Mouse (Mus musculus) activated CD4-positive, CD25-positive, alpha-beta regulatory T cell, adult 4 months (primary cell): ENCODE data around the gene Napepld. TPM values are rescaled to one million over a fixed set of nuclear protein-coding genes. Genes with fewer than 3 reads are reported as not detected.
"Not testable (repeated sequence)": the region's sequence is repeated elsewhere in the genome, so short reads cannot be mapped to it uniquely, and the experiment has no call there.

Source experiments
- ATAC-seq: one replicate; pipeline ENCODE4 v1.8.0; 2017
- polyA plus RNA-seq, 2 experiments: library from polyadenylated mRNA; unstranded; fragments of 100-300 nt; shearing (Covaris generic); gene quantifications; one replicate each; pipeline ENCODE4 v1.2.1; 2017

Gene Napepld
- polyA plus RNA-seq: 1 to 10 TPM; 2.4 to 4.3 TPM

DNA sequence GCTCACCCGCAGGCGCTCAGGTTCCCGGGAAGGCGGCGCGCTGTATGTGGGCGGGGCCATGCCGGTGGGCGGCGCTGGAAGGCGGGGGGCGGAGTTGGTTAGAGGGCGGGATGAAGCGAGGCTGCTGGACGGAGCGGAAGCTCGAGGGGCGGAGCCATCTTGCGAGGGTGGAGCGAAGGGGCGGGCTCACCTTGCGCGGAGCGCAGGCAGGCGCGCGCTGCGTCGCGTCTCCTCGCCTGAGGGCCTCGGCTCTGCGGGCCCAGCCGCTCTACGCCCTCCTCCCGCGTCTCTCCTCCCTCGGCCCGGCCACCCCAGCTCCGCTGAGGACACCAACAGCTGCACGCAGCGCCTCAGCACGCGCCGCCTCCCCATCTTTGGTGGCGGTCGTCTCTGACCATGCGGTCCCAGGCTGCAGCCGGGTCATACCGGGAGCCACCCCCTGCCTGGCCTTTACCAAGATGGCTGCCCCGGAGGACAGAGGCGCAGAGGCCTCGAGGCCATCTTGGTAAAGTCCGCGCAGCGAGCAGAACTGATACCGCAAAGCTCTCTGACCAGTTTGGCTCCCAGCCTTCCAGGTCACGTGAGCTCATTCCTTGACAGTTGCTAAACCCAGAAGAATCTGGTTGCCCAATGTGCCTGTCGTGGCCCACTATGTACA, at the start of gene Napepld:
Napepld (minus strand) TSS at position 46 of the 658 bp plus-strand sequence.
- ATAC-seq: peak; percentile 96

DNA sequence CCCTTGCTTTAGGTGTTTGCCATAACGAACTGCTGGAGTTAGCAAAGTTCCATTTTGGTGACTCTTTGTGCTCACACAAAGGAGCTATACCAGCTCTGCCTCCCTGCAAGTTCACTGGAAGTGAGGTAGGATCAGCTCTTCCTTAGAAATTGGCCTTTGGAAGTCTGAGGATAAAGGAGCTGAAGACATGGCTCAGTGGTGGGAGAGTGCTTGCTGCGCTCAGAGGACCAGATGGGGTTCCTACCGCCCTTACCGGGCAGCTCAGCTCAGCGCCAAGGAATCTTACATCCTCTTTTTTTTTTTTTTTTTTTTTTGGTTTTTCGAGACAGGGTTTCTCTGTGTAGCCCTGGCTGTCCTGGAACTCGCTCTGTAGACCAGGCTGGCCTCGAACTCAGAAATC, 44.8 kb upstream of the Napepld start:
- ATAC-seq: no peak

DNA sequence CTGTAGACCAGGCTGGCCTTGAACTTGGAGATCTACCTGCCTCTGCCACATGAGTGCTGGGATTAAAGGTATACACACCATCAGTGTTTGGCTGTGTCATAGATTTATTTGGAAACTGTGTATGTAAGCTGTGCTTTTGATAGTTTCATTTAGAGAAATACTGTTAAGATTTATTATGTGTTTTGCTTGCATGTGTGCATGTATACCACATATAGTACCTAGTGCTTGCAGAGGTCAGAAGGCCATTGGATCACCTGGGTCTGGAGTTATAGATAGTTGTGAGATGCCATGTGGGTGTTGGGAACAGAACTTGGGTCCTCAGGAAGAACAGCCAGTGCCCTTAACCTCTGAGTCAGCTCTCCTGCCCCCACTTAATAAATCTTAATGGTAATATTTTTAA, 43.5 kb upstream of the Napepld start:
- ATAC-seq: no peak

DNA sequence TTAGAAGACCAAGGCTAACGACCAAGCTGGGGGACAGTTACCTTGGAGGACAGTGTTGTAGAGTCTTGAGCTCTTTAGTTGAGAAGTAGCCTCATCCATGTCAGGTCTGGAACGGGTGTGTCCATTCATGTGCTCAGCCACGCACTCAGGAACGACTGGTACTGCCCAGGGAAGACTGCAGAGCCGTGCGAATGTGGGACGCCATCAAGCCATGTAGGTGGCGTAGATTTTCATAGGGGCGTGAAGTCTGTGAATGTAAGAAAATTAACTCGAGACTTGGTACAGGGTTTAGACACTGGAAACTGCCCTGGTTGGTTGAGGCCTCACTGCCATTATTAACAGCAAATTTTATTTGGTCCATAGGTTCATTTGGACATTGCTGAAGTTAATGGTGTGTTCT, 42.4 kb upstream of the Napepld start:
- ATAC-seq: no peak

DNA sequence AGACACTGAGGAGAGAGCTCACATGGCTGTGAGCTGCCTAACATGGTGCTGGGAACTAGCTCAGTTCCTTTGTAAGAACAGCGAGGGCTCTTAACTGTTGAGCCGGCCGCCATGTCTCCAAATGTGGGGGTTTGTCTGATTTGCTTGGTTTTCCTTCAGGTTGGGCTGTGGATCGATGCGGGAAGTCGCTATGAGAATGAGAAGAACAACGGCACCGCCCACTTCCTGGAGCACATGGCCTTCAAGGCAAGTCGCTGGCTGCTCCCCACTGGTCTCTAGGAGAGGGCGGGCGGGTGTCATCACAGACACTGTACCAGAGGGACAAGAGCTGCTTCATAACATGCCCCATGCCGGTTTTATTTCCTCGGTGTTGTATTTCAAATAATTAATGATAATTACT, 38.7 kb upstream of the Napepld start:
- no peak for ATAC-seq

DNA sequence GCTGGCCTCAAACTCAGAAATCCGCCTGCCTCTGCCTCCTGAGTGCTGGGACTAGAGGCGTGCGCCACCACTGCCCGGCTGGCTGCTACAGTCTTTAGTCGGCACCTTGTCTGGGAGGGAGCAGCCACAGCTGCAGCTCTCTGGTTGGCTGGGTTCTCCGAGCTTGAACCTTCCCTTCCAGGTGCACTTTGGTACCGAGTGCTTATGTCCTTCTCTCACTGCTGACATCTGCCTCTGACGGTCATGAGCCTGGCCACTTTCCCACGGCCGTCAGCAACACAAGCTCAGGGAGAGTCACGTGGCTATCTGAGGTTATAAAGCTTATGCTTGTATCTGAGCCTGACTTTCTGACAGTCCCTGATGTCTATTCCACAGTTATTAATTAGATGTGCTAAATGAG, 37.9 kb upstream of the Napepld start:
- ATAC-seq: no peak

DNA sequence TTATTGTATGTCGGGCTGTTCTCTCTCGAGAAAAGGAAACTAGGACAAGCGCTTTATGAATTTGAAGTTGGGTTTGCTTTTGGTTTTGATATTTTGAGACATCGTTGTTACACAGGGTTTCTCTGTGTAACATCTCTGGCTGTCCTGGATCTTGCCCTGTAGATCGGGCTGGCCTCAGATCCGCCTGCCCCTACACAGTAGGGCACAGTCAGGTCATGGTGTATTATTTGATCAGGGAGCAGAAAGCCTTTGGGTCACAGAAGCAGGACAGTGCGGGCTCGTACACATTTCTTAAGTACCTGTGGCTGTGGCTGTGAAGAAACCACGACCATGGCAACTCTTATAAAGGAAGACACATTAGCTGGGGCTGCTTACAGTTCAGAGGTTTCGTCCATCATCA, 36.4 kb upstream of the Napepld start:
- no peak for ATAC-seq

DNA sequence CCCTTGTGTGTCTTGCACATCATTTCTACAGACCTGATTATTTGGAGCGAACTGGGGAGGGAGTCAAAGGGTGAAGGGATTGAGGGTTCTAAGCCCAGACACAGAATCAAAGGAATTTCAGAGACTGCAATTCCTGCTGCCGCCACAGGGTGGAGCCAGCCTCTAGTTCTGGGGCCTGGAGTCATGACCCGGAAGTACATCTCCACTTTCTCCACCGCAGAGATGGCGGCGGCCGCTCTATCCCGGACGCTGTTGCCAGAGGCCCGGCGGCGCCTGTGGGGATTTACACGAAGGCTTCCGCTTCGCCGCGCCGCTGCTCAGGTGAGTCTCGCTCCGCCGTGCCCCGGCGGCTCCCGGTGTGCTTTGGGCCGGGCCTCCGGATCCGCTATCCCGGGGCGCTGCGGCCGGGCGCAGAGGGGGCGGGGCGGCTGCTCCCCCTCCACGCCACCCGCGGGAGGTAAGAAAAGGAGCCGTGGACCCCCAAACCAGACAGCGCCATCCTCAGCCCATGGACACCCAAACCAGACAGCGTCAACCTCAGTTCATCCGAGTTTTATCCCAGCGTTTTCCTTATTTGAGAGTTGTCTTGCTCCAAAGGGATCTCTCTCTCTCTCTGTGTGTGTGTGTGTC, 35.9 kb upstream of the Napepld start, which contains the start of gene Pmpcb:
Pmpcb (plus strand) TSS at position 186 of the 630 bp plus-strand sequence.
- ATAC-seq: peak; percentile 88

DNA sequence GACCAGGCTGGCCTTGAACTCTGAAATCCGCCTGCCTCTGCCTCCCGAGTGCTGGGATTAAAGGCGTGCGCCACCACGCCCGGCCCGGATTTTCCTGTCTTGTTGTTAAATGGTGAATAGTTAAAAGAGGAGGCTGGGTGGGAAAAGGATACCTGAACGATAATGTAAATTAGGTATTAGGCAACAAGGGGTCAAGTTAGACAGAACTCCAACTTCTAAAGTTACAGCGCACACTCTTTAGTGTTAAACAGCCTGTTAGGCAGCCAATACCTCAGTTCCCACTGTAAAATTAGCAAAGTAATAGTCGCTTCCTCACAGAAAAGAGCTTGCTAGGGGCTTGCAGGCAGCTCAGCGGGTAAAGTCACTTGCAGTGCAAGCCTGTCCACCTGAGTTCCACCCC, 34.9 kb upstream of the Napepld start:
- no peak for ATAC-seq

DNA sequence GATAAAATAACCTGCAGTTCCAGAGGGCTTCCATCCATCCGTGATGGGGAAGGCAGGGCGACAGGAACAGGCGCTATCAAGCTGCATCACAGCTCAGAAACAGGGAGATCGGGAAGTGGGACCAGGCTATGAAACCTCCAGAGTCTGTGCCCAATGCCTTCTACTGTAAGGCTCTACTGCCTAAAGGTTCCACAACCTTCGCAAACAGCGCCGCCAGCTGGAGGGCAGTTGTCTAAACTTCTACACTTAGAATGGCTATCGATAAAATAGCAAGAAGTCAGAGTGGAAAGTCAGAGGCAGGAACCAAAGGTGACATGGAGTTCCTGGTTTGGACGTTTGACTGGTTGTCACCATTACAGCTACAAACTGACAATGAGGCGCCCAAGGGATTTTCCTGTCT, 34.4 kb upstream of the Napepld start:
- ATAC-seq: peak; percentile 51

DNA sequence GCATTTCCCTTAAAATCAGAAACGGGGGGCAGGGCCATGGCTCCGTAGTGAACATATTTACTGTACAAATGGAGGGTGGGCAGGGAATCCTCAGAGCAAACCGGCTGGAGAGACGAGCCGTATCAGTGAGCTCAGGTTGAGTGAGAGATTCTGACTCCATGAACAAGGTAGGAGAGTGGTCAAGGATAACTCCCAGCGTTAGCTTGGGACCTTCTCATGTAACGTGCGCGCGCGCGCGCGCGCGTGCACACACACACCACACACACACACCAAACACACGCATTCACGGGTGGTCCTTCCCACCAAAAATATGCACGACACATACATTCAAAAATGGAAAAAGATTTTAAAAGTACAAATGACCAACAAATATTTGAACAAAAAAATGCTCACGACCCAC, 33.9 kb upstream of the Napepld start:
- ATAC-seq: no peak

DNA sequence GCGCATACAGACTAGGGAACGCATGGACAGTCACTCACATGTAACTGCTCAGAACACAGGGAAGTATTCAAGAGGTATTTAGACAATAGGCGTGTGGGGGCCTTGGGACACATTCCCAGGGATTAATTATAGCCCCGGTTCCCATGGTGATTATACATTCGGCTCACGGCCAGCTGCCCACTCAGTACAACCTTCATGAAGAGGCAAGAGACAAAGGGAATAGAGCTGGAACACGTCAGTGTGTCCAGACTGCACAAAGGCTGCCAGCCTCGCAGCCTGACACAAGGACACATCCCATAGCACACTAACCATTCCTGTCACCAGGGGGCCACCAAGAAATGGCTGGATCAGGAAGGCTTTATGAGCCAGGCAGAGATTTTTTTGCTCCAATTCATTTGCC, 31.7 kb upstream of the Napepld start:
- no peak for ATAC-seq

DNA sequence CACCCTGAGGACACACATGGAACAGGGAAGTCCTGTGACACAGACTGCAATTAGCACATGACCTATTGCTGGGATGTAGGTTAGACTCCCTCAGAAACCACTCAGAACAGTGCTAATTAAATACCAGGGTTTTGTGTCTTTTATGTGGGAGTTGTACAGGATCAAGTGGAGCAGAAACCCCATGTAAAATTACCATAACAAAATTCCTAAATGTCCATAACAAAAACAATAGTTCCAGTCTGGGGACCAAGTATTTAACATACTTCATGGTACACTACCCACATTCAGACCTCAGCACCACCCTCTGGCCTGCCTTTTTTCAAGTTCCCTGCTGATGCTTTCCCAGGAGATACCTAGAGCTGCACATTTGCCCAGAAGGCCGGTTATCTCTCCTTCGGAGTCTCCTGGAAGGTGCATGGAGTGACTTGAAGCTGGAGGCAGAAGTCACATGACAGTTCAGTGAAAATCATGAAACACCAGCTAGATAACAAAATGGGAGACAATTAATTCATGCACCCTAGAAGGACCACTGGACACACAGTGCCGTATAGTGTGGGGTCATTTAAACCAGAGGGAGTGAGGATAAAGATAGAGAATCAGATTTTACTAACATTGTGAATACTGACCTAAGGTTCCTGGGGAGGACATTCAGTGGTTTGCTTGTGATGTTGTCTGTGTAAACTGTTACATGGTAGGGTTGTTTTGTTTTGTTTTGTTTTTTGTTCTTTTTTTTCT, 31.1 kb upstream of the Napepld start:
- no peak for ATAC-seq

DNA sequence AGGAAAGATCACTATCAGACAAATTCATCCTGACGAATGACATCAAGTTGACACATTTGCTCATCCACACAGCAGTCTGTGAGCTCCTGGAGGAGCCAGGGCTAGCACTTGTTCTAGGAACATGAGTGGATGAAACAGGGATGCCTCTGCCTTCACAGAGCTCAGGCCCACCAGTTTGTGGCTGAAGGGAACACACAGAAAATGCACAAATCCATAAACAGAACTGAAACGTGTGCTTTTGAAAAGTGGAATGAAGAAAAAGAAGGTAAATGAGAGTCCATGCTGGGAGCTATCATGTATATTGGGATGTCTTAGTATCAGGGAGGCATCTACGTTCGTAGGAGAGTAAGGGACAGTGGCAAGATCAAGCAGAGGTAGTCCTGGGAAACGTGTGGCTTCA, 27.9 kb upstream of the Napepld start:
- no peak for ATAC-seq

DNA sequence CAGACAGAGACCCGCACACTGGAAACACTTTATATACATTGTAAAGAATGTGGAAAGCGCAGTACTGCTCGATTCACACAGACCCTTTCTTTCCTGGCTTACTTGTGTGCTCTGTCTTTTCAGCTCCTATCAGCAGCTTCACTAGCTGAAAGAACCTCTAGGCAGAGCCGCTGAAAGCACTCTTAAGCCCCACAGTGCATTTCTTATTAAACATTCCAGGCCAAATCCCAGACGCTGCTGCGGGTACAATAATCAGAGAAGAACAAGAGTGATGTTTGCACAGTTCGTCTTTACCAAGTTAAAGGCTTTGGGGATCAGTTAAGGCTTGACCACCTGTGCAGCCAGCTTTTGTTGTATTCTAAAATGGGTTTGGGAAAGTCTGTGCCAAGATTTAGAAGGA, 23.7 kb upstream of the Napepld start:
- no peak for ATAC-seq

DNA sequence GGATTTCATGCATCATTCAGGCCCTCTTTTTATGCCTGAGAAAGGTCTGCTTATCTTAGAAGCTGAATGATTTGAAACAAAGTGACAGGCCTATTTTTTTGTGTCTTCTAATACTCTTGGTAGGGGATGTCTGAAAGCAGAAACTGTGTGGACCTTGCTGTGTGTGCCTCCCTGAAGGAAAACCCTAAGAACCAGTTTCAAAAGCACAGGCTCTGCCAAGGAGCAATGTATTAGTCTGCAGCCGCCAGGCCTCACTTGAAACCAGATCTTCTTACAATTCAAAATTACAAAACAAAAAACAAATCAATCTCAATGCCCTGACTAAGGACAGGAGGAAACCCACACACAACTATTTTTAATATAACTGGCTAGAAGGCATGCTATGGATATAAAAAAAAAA, 23.2 kb upstream of the Napepld start:
- no peak for ATAC-seq

DNA sequence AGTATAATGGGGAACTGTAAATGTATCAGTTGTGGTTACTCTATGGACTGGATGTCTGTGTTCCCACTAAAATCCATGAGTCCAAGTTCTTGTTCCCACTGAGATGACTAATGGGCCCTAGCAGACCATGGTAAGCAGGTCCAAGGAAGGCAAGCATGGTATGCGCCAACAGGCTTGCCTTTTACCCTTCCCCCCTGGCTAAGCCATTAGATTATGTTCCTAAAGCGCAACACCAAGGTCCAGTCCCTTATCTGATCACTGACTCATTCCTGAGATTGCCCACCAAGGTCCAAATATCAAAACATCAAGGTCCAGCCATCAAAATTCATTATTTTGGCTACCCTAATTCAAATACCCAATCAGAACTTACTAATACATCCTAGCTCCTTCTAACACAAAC, 18.0 kb upstream of the Napepld start:
- ATAC-seq: no peak

DNA sequence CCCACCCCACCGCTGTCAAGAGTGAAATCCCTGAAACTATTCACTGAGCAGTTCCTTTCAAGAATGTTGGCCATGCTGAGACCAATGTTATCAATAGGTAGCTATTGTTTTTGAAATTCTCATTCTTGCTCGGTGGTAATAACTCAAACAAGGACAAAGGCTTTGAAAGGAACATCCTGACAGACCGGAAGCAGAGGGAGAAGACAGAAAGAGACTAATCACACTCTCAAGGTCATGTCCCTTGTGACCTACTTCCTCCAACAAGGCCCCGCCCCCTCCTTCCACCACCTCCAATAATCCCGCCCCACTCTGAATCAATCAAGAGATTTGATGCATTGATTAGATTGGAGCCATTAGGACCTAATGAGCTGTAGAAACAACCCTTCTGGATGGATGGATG, 17.4 kb upstream of the Napepld start:
- no peak for ATAC-seq

DNA sequence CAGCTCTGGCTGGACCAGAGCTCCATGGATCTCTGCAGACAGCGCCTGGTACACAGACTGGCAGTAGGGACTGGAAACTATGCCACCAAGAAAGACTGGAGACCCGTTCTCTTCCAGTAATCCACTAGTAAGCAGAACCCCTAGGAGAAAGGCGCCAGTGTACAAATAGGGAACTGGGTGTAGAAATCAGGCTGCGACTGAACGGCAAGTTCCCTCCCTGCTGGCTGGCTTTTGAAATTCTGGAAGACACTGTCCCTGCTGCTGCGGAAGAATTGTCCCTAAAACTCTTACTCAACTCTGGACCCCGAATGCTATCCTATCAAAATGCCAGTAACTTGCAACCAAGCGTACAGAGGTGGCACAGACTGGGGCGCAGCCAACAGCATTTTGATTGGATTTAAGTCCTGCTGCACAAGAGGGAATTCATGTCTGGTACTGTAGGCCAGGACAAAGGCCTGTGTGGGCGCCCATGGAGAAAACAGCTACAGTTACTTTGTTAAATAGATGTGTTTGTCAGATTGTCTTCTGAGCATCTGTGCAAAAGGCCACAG, 16.0 kb upstream of the Napepld start:
- no peak for ATAC-seq

DNA sequence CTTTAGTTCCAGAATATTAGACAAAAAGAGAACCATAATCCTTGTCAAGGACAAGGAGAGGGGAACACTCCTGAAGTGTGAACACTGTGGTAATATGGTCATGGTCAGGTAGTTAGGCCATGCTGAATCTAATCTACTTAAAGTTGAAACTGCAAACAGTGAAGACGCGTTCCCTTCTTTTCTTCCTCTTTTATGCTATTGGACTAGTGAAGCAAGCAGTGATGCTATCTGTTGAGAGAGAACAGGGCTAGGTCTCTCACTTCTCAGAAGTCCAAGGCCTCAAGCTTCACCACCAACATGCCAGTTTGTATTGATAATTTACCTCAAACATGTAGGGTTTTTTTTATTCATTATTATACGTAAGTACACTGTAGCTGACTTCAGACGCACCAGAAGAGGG, 13.3 kb upstream of the Napepld start:
- no peak for ATAC-seq

DNA sequence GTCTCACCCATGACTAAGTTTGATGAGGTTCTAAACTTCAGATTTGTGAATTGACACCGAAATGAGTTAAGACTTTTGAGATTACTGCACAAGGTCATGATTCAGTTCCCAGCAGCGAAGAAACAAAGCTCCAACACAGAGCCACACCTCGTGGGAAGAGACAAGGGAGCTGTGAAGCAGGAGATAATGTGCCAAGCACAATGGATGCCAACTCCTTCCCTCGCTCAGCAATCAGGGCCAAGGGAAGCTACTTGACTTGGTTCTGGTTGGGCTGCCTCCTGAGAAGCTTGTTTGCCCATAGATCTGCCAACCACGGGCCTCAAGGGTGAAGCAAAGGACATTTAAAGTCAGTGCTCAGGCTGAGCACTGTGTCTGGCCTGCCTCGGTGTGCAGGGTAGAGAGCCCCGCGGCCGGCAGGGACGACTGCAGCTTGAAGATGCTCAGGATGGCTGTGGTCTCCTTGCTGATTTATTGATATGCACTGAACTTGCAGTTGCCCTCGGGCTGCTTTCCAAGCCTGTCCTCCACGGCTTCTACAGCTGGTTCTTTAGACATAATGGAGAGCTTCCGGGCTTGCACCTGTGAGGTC, 11.0 kb upstream of the Napepld start:
- no peak for ATAC-seq

DNA sequence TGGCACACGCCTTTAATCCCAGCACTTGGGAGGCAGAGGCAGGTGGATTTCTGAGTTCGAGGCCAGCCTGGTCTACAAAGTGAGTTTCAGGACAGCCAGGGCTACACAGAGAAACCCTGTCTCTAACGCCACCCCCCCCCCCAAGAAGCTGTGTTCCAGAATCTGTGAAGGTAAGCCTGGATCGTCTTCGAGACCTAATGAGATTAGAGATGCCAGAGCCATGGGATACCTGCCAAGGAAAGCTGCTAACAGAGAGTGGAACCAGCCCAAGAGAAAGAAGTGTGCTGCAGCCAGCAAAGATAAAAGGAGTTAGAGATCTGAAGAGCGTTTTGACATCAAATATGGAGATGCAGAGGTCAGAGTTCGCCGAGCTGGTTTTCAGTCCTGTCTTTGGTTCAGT, 6.8 kb upstream of the Napepld start:
- ATAC-seq: not testable (repeated sequence)

DNA sequence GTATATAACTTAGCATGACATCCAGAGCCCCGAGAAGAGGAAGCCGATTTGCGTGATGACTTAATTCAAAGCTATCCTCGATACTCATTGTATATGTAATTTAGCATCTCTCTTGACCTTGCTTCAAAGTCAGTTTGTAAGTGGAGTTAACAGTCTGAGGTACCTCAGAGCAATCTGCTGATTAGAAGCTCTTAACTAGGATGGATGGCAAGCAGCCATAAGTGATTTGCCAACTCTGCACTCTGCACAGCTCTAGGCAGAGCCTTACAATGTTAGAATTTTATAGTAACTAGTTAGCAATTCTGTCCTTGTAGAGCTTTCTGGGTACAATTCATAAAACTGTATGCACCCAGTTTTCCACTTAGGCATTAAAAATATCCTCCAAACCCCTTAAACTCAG, 5.3 kb upstream of the Napepld start:
- ATAC-seq: no peak
